Mouse (Mus musculus): ENCODE data around the gene Palld. TPM values are rescaled to one million over a fixed set of nuclear protein-coding genes. Genes with fewer than 3 reads are reported as not detected.

The Palld gene
- polyA plus RNA-seq, 1 experiment from 2014 or later: 84.1 TPM

GRCm38 (mm10) chr8:61708586-61709305, 193.7 kb downstream of the Palld start:
- ATAC-seq (ENCODE audit: low read depth): no peak
- Histone ChIP-seq H3K4me3 (ENCODE audit: low read length) (no peak overlapping the region), H3K9me3 (ENCODE audit: control insufficient read depth, low read length) (no peaks in the 10 kb centered on the region), H3K36me3 (ENCODE audit: control insufficient read depth, insufficient read depth, low read length) (no peaks in the 10 kb centered on the region), H3K4me2 (ENCODE audit: low read depth, low read length) (no peak overlapping the region), H3K27me3 (ENCODE audit: control insufficient read depth, insufficient read depth, low read depth, low read length) (no peaks in the 10 kb centered on the region), H3K9ac (ENCODE audit: low read length) (no peak overlapping the region), H3K27ac (ENCODE audit: low read length) (no peak overlapping the region), H3K4me1 (replicated peaks; ENCODE audit: control insufficient read depth, insufficient read depth, low read length) (peaks cover 9% of the 10 kb centered on the region)
- 86% methylated on average over 8 of the region's 8 CpGs for WGBS

DNA sequence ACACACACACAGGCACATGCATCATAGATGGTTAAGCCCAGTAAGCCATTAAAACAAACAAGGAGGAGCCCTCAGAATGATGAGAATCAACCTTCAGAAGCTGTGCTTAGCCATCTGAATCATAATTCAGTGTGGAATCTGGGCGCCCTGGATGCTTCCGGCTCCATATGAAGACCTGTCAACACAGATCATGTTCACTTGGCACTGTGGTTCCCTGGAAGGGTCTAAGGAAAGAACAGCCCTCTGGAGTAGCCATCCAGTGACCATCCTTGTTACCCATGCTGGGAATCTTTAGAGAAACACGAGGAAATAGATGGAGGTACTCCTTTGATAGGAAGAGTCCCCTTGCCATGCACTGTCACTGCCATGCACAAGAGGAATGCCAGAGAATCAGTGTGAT, 197.0 kb downstream of the Palld start:
- H3K27ac ChIP-seq (ENCODE audit: low read length): no peak overlapping the region

DNA sequence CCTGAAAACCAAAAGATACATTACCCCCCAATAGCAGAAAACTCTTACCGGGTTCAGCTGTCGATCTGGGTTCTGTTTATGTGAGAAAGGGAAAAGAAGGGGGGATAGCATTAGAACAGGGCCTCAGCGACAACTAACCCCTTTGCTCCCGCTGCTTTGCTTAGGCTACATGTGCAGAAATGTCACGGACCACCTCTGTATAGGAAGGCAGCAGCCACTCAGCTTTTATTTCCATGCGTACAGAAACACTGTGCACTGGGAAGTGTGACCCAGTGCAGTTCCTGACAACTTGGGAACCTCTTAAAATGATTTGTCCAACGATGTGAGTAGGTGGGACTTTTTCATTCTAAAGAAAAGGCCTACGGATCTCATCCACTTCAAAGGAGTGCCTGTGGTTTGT, 200.4 kb downstream of the Palld start:
- WGBS: 64% methylated on average over 8 of the region's 8 CpGs
- H3K9ac ChIP-seq (ENCODE audit: low read length): no peak overlapping the region
- H3K36me3 ChIP-seq (ENCODE audit: control insufficient read depth, insufficient read depth, low read length): no peaks in the 10 kb centered on the region
- no peak for ATAC-seq (ENCODE audit: low read depth)
- H3K9me3 ChIP-seq (ENCODE audit: control insufficient read depth, low read length): no peaks in the 10 kb centered on the region
- no peak overlapping the region for H3K4me3 ChIP-seq (ENCODE audit: low read length)
- H3K27me3 ChIP-seq (ENCODE audit: control insufficient read depth, insufficient read depth, low read depth, low read length): no peaks in the 10 kb centered on the region
- no peaks in the 10 kb centered on the region for H3K4me1 ChIP-seq (replicated peaks; ENCODE audit: control insufficient read depth, insufficient read depth, low read length)
- no peak overlapping the region for H3K4me2 ChIP-seq (ENCODE audit: low read depth, low read length)
- no peak overlapping the region for H3K27ac ChIP-seq (ENCODE audit: low read length)

More for the DNA sequence above, 197.0 kb downstream of the Palld start:
- H3K27me3 ChIP-seq (ENCODE audit: control insufficient read depth, insufficient read depth, low read depth, low read length): no peaks in the 10 kb centered on the region
- no peak overlapping the region for H3K4me2 ChIP-seq (ENCODE audit: low read depth, low read length)
- H3K4me1 ChIP-seq (replicated peaks; ENCODE audit: control insufficient read depth, insufficient read depth, low read length): no peaks in the 10 kb centered on the region
- H3K36me3 ChIP-seq (ENCODE audit: control insufficient read depth, insufficient read depth, low read length): no peaks in the 10 kb centered on the region
- H3K4me3 ChIP-seq (ENCODE audit: low read length): no peak overlapping the region
- WGBS: 71% methylated on average over 3 of the region's 3 CpGs
- no peaks in the 10 kb centered on the region for H3K9me3 ChIP-seq (ENCODE audit: control insufficient read depth, low read length)
- no peak for ATAC-seq (ENCODE audit: low read depth)
- no peak overlapping the region for H3K9ac ChIP-seq (ENCODE audit: low read length)

DNA sequence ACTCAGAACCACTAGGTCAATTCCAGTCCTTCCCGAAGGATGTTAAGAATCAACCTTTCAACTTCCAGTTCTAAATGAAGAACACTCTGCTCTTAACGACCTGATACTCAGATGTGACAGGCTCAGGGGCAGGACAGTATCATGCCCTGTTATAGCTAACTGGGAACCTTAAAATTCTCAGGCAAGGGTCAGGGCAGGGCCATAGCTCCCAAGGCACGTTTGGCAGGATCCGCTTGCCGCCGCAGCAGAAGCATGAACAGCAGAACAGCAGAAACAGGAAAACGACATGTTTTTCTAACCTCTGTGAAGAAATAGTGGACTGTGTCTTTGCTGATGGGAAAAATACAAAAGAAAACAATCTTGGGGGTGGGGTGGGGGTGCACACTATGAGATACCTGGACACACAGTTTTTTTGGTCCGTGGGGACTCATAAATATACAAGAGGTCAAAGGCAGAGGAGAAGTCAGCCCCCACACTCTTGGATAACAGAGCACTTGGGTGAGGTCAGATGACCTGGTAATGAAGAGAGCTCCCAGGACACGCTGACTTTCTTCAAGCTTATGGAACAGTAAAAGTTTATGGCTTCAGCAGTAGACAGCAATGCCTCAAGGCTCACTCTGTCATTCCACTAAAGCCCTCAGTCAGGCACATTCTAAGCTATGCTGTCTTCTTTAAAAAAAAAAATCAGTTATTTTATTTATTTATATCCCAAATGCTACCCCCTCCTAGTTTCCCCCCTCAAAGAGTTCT, 201.4 kb downstream of the Palld start:
- 75% methylated on average over 9 of the region's 9 CpGs for WGBS
- H3K4me2 ChIP-seq (ENCODE audit: low read depth, low read length): no peak overlapping the region
- no peaks in the 10 kb centered on the region for H3K27me3 ChIP-seq (ENCODE audit: control insufficient read depth, insufficient read depth, low read depth, low read length)
- H3K4me1 ChIP-seq (replicated peaks; ENCODE audit: control insufficient read depth, insufficient read depth, low read length): no peaks in the 10 kb centered on the region
- no peak for ATAC-seq (ENCODE audit: low read depth)
- H3K4me3 ChIP-seq (ENCODE audit: low read length): no peak overlapping the region
- H3K36me3 ChIP-seq (ENCODE audit: control insufficient read depth, insufficient read depth, low read length): no peaks in the 10 kb centered on the region
- H3K9me3 ChIP-seq (ENCODE audit: control insufficient read depth, low read length): no peaks in the 10 kb centered on the region
- H3K9ac ChIP-seq (ENCODE audit: low read length): no peak overlapping the region
- H3K27ac ChIP-seq (ENCODE audit: low read length): no peak overlapping the region

DNA sequence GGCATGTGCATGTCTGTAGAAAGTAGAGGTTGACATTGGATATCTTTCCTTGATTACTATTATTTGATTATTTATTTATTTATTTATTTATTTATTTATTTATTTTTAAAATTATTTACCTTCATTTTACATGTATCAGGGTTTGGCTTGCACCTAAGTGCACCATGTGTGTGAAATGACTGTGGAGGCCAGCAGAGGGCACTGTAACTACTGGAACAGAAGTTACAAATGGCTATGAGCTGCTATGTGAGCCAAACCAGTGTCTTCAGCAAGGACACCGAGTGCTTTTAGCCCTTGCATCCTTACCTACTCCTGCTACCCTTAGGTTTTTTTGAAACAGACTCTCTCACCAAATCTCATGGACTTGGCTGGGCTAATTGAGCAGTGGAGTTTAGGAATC, 202.2 kb downstream of the Palld start:
- Histone ChIP-seq H3K4me1 (replicated peaks; ENCODE audit: control insufficient read depth, insufficient read depth, low read length) (0 out of 2 replicates have a peak, but pooled peaks cover 2% of the 10 kb centered on the region), H3K9me3 (ENCODE audit: control insufficient read depth, low read length) (no peaks in the 10 kb centered on the region), H3K27me3 (ENCODE audit: control insufficient read depth, insufficient read depth, low read depth, low read length) (no peaks in the 10 kb centered on the region), H3K36me3 (ENCODE audit: control insufficient read depth, insufficient read depth, low read length) (no peaks in the 10 kb centered on the region), H3K27ac (ENCODE audit: low read length) (no peak overlapping the region), H3K4me3 (ENCODE audit: low read length) (no peak overlapping the region), H3K9ac (ENCODE audit: low read length) (no peak overlapping the region), H3K4me2 (ENCODE audit: low read depth, low read length) (no peak overlapping the region)
- WGBS: 93% methylated on average over 1 of the region's 1 CpGs
- ATAC-seq (ENCODE audit: low read depth): no peak

GRCm38 (mm10) chr8:61698959-61699358, 203.5 kb downstream of the Palld start:
- Histone ChIP-seq H3K4me2 (ENCODE audit: low read depth, low read length) (no peak overlapping the region), H3K9ac (ENCODE audit: low read length) (no peak overlapping the region), H3K4me1 (replicated peaks; ENCODE audit: control insufficient read depth, insufficient read depth, low read length) (0 out of 2 replicates have a peak, but pooled peaks cover 2% of the 10 kb centered on the region), H3K36me3 (ENCODE audit: control insufficient read depth, insufficient read depth, low read length) (no peaks in the 10 kb centered on the region), H3K4me3 (ENCODE audit: low read length) (no peak overlapping the region), H3K9me3 (ENCODE audit: control insufficient read depth, low read length) (no peaks in the 10 kb centered on the region), H3K27ac (ENCODE audit: low read length) (no peak overlapping the region), H3K27me3 (ENCODE audit: control insufficient read depth, insufficient read depth, low read depth, low read length) (no peaks in the 10 kb centered on the region)
- 79% methylated on average over 2 of the region's 2 CpGs for WGBS
- ATAC-seq (ENCODE audit: low read depth): no peak

DNA sequence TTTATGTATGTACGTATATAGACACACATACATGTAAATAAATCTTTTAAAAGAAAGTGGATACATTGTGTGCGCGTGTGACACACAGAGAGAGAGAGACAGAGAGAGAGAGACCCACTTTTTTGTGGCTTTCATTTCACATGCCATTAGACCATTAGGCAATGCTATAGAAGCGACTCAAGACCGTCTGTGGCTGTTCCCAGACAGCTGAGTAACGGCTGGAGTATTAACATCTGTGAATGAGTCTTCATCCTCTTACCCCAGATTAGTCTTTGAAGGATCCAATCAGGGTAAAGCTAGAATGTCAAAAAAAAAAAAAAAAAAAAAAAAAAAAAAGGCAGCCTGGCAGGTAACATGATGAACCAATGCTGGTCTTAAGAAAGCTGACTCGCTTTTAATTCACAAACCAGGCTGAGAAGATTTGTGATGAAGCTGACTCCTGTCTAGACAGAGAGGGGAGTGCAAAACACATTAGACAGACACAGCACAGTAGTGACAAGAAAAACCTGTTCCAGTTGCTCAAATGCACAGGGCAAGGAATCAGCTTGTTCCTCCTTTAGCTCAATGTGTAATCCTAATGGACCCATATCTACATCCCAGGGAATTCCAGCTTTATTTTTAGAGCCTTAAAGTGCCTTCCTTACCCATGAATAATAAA, 204.6 kb downstream of the Palld start:
- peak; percentile 79 for ATAC-seq (ENCODE audit: low read depth)
- Histone ChIP-seq H3K27ac (ENCODE audit: low read length) (peak overlapping the region; percentile 30; the same call in 1 of the 2 replicates), H3K4me2 (ENCODE audit: low read depth, low read length) (no peak overlapping the region), H3K27me3 (ENCODE audit: control insufficient read depth, insufficient read depth, low read depth, low read length) (no peaks in the 10 kb centered on the region), H3K4me1 (replicated peaks; ENCODE audit: control insufficient read depth, insufficient read depth, low read length) (0 out of 2 replicates have a peak, but pooled peaks cover 2% of the 10 kb centered on the region), H3K36me3 (ENCODE audit: control insufficient read depth, insufficient read depth, low read length) (no peaks in the 10 kb centered on the region), H3K4me3 (ENCODE audit: low read length) (no peak overlapping the region), H3K9ac (ENCODE audit: low read length) (no peak overlapping the region), H3K9me3 (ENCODE audit: control insufficient read depth, low read length) (no peaks in the 10 kb centered on the region)
- 71% methylated on average over 7 of the region's 7 CpGs for WGBS

DNA sequence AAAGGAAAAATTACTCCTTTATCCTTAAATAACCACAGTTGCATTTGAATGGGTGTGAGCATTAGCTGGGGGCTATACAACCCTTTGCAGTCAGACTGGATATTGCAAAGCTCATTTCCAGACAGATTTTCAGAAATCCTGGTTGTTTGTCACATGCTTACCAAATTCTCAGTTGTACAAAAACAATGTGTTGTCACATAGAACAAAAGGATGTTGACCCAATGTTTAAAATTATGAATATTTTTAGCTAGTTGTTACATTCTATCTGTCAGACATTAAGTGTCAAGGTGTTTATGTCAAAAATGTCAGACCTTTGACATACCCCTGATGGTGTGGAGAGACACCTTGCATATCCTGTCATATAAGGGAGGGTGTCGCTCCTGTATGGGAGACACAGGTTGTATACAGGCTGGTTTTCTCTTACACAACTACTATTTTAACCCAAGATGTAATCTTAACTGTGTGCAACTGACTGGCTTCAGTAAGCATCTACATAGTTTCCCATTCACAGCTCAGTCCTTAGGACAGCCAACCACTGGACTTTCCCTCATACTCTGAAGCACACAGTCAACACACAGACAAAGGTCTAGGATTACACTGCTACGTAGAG, 205.5 kb downstream of the Palld start:
- Histone ChIP-seq H3K4me3 (ENCODE audit: low read length) (no peak overlapping the region), H3K27ac (ENCODE audit: low read length) (no peak overlapping the region), H3K9me3 (ENCODE audit: control insufficient read depth, low read length) (no peaks in the 10 kb centered on the region), H3K27me3 (ENCODE audit: control insufficient read depth, insufficient read depth, low read depth, low read length) (no peaks in the 10 kb centered on the region), H3K36me3 (ENCODE audit: control insufficient read depth, insufficient read depth, low read length) (no peaks in the 10 kb centered on the region), H3K4me2 (ENCODE audit: low read depth, low read length) (no peak overlapping the region), H3K4me1 (replicated peaks; ENCODE audit: control insufficient read depth, insufficient read depth, low read length) (0 out of 2 replicates have a peak, but pooled peaks cover 2% of the 10 kb centered on the region), H3K9ac (ENCODE audit: low read length) (no peak overlapping the region)
- WGBS: 76% methylated on average over 2 of the region's 2 CpGs
- no peak for ATAC-seq (ENCODE audit: low read depth)

DNA sequence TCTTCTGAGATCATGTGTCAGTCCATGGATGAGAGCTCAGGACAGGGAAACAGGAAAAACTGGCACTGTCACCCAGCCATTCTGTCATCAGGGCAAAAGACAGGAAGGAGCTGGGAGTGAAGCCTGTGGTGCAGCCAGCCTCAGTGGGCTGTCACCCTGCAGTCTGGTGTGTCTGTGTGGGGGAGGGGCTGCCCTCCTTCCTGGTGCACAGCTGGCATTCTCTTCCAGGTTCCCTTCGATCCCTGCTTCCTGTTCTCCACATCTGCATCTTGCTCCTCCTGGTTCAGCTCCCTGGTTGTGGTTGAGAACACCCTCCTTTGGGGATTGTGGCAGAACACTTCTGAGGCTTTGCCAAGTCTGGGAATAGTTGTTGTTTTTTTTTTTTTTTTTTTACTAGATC, 207.1 kb downstream of the Palld start:
- 21% methylated on average over 1 of the region's 1 CpGs for WGBS
- H3K9ac ChIP-seq (ENCODE audit: low read length): no peak overlapping the region

More for the DNA sequence above, 207.1 kb downstream of the Palld start:
- no peak for ATAC-seq (ENCODE audit: low read depth)
- Histone ChIP-seq H3K36me3 (ENCODE audit: control insufficient read depth, insufficient read depth, low read length) (no peaks in the 10 kb centered on the region), H3K9me3 (ENCODE audit: control insufficient read depth, low read length) (no peaks in the 10 kb centered on the region), H3K4me1 (replicated peaks; ENCODE audit: control insufficient read depth, insufficient read depth, low read length) (0 out of 2 replicates have a peak, but pooled peaks cover 2% of the 10 kb centered on the region), H3K27ac (ENCODE audit: low read length) (no peak overlapping the region), H3K4me3 (ENCODE audit: low read length) (no peak overlapping the region), H3K27me3 (ENCODE audit: control insufficient read depth, insufficient read depth, low read depth, low read length) (no peaks in the 10 kb centered on the region), H3K4me2 (ENCODE audit: low read depth, low read length) (no peak overlapping the region)
